Mouse (Mus musculus): ENCODE results near the gene 4930451I11Rik.
A peak's percentile ranks its signal among the peaks of the same experiment; 100 is the strongest.

4930451I11Rik gene

DNA sequence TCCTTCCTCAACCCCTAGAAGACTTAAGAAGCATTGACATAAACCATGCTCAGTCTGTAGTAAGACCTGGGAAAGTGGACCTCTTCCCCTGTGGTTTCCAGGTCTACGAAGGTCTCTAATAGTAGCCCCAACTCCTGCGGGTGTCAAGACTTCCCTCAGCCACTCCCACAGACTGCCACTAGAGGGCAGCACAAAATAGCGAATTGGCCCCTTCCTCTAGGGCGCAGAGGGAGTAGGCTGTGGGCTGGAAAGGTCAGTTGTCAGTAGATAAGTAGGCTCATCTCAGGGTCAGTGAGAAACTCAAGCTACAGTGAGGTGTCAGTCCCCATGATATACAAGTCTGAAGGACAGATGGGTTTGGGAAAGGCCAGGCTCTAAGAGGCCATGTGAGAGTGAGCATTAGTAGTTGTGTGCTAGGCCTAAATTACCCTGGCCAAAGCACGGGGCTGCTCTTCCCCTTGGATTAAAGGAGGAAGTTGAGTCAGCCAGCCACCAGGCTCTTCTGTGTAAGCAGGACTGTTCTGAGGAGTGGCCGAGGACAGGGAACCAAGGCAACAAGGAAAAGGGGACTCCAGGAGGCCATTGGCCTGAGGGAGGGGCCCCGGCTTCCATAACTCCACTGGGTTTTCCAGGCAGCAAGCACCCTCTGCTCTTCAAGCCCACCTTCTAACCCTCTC, 9.5 kb downstream of the 4930451I11Rik start:
- H3K27me3 ChIP-seq (ENCODE audit: control insufficient read depth, insufficient read depth, low read length, poor library complexity, severe bottlenecking): no peaks in the 10 kb centered on the region
- DNase-seq (ENCODE audit: low read depth, low spot score): peak; percentile 87
- H3K36me3 ChIP-seq (ENCODE audit: control insufficient read depth, insufficient read depth, low read length, poor library complexity, severe bottlenecking): no peaks in the 10 kb centered on the region

DNA sequence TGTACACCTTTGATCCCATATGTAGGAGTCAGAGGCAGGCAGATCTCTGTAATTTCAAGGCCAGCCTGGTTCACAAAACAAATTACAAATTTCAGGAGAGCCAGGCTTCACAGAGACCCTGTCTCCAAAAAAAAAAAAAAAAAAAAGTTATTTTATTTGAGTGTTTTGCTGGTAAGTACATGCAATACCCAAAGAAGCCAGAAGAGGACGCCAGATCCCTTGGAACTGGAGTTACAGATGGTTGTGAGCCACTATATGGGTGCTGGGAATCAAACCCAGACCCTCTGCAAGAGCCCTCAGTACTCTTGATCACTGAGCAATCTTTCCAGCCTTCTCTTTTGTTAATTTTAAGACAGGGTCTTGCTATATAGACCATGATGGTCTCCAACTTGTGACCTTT, 12.6 kb downstream of the 4930451I11Rik start:
- DNase-seq (ENCODE audit: low read depth, low spot score): no peak
- Histone ChIP-seq H3K27me3 (ENCODE audit: control insufficient read depth, insufficient read depth, low read length, poor library complexity, severe bottlenecking) (no peaks in the 10 kb centered on the region), H3K36me3 (ENCODE audit: control insufficient read depth, insufficient read depth, low read length, poor library complexity, severe bottlenecking) (no peaks in the 10 kb centered on the region)

DNA sequence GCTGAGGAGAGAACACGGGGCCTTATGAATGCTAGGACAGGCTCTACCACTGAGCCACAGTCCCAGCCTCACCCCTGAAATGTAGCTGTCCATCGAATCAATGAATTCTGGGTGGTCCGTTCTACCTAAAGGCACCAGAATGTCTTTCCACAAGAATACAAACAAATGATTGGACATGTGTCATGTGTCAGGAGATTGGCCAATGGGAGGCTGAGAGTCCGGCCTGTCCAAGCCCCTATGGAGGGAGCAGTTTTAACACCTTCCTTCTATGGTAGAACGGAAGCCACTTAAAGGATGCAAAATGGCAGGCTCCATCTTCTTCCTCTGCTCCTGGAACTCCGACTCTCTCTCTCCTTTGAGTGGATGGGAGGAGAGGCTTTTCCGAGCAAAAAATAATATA, 13.8 kb downstream of the 4930451I11Rik start:
- no peak for DNase-seq (ENCODE audit: low read depth, low spot score)
- no peaks in the 10 kb centered on the region for H3K27me3 ChIP-seq (ENCODE audit: control insufficient read depth, insufficient read depth, low read length, poor library complexity, severe bottlenecking)
- H3K36me3 ChIP-seq (ENCODE audit: control insufficient read depth, insufficient read depth, low read length, poor library complexity, severe bottlenecking): no peaks in the 10 kb centered on the region

DNA sequence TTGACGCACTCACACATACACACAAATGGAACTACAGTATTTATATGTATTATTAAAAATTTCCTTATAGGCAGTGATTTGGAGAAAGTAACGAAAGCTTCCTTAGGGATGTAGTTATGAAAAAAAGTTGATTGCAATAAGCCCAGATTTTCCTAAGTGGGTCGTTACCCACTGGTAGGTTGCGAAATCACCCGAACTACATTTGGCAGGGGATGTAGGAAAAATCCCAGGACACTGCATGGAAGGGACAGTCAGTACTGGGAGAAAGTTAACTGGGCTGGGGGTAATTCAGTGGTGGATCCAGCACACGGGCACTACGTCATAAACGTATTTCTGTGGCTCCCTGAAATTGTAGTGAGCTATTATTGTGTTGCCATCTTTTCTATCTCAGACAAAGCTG, 14.9 kb downstream of the 4930451I11Rik start:
- no peaks in the 10 kb centered on the region for H3K27me3 ChIP-seq (ENCODE audit: control insufficient read depth, insufficient read depth, low read length, poor library complexity, severe bottlenecking)
- DNase-seq (ENCODE audit: low read depth, low spot score): no peak

DNA sequence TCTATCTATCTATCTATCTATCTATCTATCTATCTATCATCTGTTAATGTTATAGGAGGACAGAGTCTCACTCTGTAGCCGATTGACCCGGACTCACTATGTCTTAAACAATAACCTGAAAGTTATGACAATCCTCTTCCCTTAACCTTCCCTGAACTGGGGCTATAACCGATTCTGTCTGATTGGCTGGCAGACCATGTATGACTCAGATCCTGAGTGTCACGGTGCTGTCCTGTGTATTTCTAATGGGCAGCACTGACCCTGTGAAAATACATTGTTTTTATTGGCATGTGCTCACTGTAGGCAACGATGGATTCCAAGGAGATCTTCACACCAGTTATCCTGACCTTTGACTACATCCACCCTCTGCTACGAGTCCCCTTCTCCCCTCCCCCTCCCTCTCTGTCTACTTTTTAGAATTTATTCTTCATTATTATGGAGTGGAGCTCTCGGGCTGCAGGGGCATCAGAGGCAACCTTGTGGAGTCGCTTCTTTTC, 15.7 kb downstream of the 4930451I11Rik start:
- DNase-seq (ENCODE audit: low read depth, low spot score): no peak
- H3K36me3 ChIP-seq (ENCODE audit: control insufficient read depth, insufficient read depth, low read length, poor library complexity, severe bottlenecking): no peaks in the 10 kb centered on the region
- no peaks in the 10 kb centered on the region for H3K27me3 ChIP-seq (ENCODE audit: control insufficient read depth, insufficient read depth, low read length, poor library complexity, severe bottlenecking)

More for the DNA sequence above, 14.9 kb downstream of the 4930451I11Rik start:
- no peaks in the 10 kb centered on the region for H3K36me3 ChIP-seq (ENCODE audit: control insufficient read depth, insufficient read depth, low read length, poor library complexity, severe bottlenecking)

DNA sequence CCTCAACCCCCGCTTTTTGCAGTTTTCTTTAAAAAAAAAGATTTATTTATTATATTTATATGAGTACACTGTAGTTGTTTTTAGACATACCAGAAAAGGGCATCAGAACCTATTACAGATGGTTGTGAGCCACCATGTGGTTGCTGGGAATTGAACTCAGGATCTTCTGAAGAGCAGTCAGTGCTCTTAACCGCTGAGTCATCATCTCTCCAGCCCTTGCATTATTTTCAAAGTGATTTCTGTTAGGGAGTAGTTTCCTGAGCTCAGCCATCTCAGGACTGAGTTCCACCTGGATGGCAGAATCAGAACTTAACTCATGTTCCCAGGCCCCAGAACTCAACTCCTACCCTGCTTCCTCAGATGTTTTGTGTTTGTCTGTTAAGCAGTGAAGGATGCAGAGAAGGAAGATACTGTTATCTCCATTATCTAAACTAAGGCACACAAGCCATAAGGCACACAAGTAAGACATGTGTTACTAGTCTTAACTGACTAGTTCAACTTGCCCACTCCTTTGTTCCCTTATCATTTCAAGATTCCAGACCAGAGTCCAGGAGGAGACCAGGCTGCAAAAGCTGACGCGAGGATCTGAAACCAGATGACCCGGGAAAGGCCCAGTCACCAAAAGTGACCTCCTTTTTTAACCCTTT, 21.6 kb downstream of the 4930451I11Rik start:
- no peaks in the 10 kb centered on the region for H3K36me3 ChIP-seq (ENCODE audit: control insufficient read depth, insufficient read depth, low read length, poor library complexity, severe bottlenecking)
- no peak for DNase-seq (ENCODE audit: low read depth, low spot score)

DNA sequence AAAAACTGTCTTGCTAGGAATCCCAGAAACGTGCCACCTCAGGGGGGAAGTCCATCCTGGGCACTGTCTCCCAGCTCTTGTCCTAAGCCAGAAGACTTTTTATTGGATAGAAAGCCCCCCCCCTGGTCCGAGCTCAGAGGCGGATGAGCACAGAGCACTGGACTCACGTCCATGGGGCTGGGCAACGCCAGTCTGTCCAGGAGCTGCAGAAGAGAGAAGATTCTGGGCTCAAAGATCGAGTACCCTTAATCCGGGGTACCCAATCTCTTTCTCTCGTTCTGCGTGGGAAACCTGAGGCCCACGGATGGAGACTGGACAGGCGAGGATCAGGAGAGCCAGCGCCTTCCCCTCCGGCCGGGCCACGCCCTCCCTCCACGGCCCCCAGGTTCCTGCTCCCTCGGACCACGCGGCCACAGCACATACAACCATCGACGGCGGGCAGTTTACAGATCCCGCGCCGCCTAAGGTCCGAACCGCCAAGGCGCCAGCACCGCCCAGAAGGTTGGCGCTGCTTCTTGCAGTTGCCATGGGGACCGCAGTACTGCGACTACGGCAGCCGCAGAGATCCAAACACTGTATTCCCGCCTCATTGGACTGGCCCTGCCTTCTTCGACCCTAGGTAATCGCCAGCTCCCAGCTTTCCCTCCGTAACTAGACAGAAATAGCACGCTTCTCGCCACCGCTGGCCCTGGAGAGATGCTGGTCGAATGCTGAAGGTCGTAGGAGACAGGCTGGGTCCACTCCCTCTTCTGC, 22.6 kb downstream of the 4930451I11Rik start:
- peak; percentile 49 for DNase-seq (ENCODE audit: low read depth, low spot score)
- Histone ChIP-seq H3K36me3 (ENCODE audit: control insufficient read depth, insufficient read depth, low read length, poor library complexity, severe bottlenecking) (no peaks in the 10 kb centered on the region), H3K27me3 (ENCODE audit: control insufficient read depth, insufficient read depth, low read length, poor library complexity, severe bottlenecking) (no peaks in the 10 kb centered on the region)

More for the DNA sequence above, 21.6 kb downstream of the 4930451I11Rik start:
- no peaks in the 10 kb centered on the region for H3K27me3 ChIP-seq (ENCODE audit: control insufficient read depth, insufficient read depth, low read length, poor library complexity, severe bottlenecking)

DNA sequence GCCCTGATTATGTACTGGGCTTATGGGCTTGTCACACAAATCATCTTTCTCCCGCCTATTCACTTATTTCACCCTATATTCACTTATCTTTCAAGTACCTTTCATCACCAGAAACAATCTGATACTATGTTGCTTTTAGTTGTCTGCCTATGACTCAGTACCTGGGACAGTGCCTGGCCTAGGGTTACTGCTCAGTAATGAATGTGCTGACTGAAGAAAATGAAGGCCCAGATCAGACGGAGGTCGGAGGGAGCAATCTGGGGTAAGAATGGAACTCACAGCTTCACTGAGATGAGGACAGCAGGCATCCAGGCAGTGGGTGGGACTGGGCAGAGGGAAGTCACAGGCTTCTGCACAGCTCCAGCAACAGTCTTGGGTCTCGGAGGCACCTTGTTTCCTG, 24.0 kb downstream of the 4930451I11Rik start:
- no peak for DNase-seq (ENCODE audit: low read depth, low spot score)
- no peaks in the 10 kb centered on the region for H3K27me3 ChIP-seq (ENCODE audit: control insufficient read depth, insufficient read depth, low read length, poor library complexity, severe bottlenecking)

DNA sequence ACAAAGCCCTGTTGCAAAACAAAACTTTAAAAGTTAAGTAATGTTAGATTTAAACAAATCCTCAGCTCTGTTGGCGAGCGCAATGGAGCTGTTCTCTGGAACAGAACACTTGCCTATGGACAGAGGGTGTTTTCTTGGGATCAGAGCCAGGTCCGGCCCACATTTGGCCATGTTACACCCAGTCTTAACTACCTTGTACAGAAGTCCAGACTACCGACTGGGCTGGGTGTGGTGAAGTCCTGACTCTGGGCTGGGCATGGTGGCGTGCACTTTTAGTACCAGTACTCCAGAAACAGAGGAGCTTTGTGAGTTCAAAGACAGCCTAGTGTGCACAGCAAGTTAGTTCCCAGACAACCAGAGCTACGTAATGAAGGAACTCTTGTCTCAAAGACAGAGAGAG, 24.5 kb downstream of the 4930451I11Rik start:
- no peaks in the 10 kb centered on the region for H3K36me3 ChIP-seq (ENCODE audit: control insufficient read depth, insufficient read depth, low read length, poor library complexity, severe bottlenecking)

More for the DNA sequence above, 24.0 kb downstream of the 4930451I11Rik start:
- H3K36me3 ChIP-seq (ENCODE audit: control insufficient read depth, insufficient read depth, low read length, poor library complexity, severe bottlenecking): no peaks in the 10 kb centered on the region

DNA sequence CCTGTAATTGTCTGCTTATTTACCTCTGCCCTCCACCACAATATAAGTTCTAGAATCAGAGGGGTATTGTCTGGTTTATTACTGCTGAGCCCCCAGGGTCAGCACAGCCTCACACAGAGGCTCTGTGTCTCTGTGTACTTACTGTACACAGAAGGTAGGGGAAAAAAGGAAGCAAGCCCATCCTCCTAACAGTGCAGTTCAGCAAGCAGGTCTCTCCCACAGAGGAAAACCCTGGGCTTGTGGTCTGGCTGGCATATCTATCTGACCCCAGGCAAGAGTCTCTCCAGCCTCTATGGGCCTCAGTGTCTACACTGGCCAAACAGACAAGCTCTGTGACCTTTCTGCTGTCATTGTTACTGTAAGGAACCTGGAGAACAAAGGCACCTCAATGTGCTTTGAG, 27.7 kb downstream of the 4930451I11Rik start:
- H3K36me3 ChIP-seq (ENCODE audit: control insufficient read depth, insufficient read depth, low read length, poor library complexity, severe bottlenecking): no peaks in the 10 kb centered on the region
- DNase-seq (ENCODE audit: low read depth, low spot score): no peak

More for the DNA sequence above, 24.5 kb downstream of the 4930451I11Rik start:
- H3K27me3 ChIP-seq (ENCODE audit: control insufficient read depth, insufficient read depth, low read length, poor library complexity, severe bottlenecking): no peaks in the 10 kb centered on the region
- no peak for DNase-seq (ENCODE audit: low read depth, low spot score)

DNA sequence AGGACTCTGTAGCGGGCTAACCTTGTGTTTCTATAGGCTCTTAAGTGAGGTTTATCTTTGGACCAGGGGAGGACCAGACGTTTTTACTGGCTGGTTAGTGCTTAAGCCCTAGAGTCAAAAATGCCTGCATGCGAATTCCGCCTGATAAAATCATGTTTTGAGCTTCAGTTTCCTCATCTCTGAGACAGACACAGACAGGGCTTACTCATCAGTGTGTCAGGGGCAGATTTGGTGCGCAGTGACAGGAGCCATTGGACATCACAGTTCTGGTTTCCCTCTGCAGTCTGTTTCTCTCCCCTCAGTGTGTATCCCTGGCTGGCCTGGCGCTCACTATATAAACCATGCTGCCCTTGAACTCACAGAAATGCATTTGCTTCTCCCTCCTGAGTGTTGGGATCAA, 28.3 kb downstream of the 4930451I11Rik start:
- no peaks in the 10 kb centered on the region for H3K36me3 ChIP-seq (ENCODE audit: control insufficient read depth, insufficient read depth, low read length, poor library complexity, severe bottlenecking)
- DNase-seq (ENCODE audit: low read depth, low spot score): no peak
- no peaks in the 10 kb centered on the region for H3K27me3 ChIP-seq (ENCODE audit: control insufficient read depth, insufficient read depth, low read length, poor library complexity, severe bottlenecking)

More for the DNA sequence above, 27.7 kb downstream of the 4930451I11Rik start:
- H3K27me3 ChIP-seq (ENCODE audit: control insufficient read depth, insufficient read depth, low read length, poor library complexity, severe bottlenecking): no peaks in the 10 kb centered on the region

DNA sequence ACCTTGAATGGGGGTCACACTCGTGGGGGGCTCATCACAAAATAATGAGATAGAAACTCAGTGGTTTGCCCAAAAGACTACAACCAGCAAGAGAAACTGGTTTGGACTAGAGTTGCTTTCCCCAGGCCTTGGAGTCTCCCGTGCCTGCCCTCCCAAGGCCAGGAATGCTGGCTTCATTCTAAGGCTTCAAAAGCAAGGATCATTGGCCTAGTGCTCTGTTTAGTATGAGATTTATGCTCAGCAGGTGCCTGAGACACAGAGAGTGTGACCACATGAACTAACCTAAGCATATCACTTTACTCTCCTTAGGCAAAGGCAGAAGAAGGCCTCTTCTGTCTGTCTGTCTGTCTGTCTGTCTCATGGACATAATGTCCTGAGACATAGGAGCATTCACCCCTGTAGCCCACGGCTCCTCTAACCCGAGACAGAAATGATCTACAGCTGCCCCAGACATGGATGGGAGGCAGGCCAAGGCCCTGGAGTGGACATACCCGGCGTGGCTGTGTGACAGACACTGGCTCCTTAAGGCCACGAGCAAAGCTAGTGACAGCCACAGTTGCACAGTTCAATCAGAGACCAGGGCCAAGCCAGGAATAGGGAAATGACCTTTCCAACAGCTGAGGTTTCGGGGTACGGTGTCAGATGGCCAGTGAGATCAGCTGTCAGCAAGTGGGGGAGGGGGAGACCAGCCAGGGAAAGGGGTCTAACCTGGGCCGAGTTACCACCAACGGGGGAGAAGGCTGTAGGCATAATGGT, 29.1 kb downstream of the 4930451I11Rik start:
- Histone ChIP-seq H3K36me3 (ENCODE audit: control insufficient read depth, insufficient read depth, low read length, poor library complexity, severe bottlenecking) (no peaks in the 10 kb centered on the region), H3K27me3 (ENCODE audit: control insufficient read depth, insufficient read depth, low read length, poor library complexity, severe bottlenecking) (no peaks in the 10 kb centered on the region)
- no peak for DNase-seq (ENCODE audit: low read depth, low spot score)

DNA sequence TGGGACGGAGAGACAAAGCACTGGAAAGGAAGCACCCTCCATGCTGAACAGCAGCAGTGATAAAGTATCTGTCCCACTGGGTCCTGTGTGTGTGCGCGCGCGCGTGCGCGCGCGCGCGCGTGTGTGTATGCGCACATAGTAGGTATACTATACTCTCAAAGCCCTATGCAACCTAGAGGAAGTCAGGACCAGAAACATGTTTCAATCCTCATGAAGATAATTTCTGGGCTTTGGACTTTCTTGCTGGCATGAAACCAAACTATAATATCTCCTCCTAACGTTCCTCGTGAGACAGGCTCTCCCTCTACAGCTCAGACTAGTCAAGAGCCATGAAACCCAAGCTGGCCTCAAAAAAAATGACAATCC, 30.4 kb downstream of the 4930451I11Rik start:
- peaks cover 6% of the 10 kb centered on the region for H3K36me3 ChIP-seq (ENCODE audit: control insufficient read depth, insufficient read depth, low read length, poor library complexity, severe bottlenecking)
- no peak for DNase-seq (ENCODE audit: low read depth, low spot score)
- no peaks in the 10 kb centered on the region for H3K27me3 ChIP-seq (ENCODE audit: control insufficient read depth, insufficient read depth, low read length, poor library complexity, severe bottlenecking)

DNA sequence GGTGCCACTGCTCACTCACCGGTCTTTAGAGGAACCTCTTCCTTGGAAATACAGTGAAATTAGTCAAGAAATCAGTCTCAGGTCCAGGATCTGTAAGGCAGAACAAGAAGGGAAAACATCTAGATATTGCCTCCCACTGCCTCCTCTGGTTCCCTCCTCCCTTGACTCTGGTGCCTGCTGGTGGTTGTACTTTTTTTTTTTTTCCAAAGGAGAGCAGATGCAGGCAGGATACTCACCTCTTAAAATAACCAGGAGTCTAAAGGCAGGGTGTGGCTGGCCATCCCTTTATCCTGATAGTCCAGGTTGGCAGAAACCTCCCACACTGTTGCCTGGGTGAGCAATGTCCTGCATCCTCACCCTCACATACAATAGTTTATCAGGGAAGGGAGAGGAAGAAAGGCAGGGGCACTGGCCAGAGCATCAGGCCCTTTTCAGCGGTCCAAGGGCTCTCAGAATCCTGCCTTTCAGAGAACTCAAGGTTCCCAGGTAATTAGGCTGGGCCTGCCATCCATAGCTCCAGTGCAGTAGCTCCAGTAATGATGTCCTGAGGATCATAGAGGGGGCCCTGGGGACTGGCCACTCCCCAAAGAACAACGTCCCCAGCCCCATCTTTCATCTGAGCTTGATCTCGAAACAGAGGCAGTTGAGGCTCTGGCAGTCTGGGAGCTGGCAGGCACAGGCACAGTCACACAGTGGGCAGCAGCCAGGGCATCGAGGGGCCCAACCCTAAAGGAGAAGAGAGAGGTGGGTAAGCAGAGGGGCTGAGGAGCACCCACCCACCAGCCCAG, 31.0 kb downstream of the 4930451I11Rik start:
- H3K36me3 ChIP-seq (ENCODE audit: control insufficient read depth, insufficient read depth, low read length, poor library complexity, severe bottlenecking): peaks cover 6% of the 10 kb centered on the region
- no peaks in the 10 kb centered on the region for H3K27me3 ChIP-seq (ENCODE audit: control insufficient read depth, insufficient read depth, low read length, poor library complexity, severe bottlenecking)
- DNase-seq (ENCODE audit: low read depth, low spot score): no peak

Data from splenic B cell, adult 2 months (primary cell).